Mouse (Mus musculus) spleen, embryonic (tissue): Measurements from ENCODE around the gene Dpy30.
"Not testable (repeated sequence)": the region's sequence is repeated elsewhere in the genome, so short reads cannot be mapped to it uniquely, and the experiment has no call there.

ENCODE experiments used
- CTCF ChIA-PET: fragments of 350-600 bp; sonication (Branson Sonifier 250); formaldehyde crosslinking; loops from one replicate; lab custom pipeline; 2022; lab: Charles Lee

The Dpy30 gene

GRCm38 (mm10) chr17:74323844-74324243 is at the start of gene Dpy30:
Dpy30 (minus strand) TSS chr17:74323944.
- CTCF ChIA-PET = no interaction called here

- CTCF ChIA-PET = no interaction called here
These were observed 39.8 kb upstream of the Dpy30 start for GRCm38 (mm10) chr17:74363592-74363991.

- CTCF ChIA-PET = no interaction called here
These were observed 17.4 kb upstream of the Dpy30 start for GRCm38 (mm10) chr17:74341151-74341550.

GRCm38 (mm10) chr17:74338937-74339804 is 15.4 kb upstream of the Dpy30 start, which contains the start of gene Spast:
Spast (plus strand) TSS chr17:74338987.
- CTCF ChIA-PET = no interaction called here

GRCm38 (mm10) chr17:74338225-74338931 is 14.6 kb upstream of the Dpy30 start:
- CTCF ChIA-PET = interaction anchor here (0.5 to 0.7 kb wide), 4 partner anchors 60 to 189 kb away, joined by 3 to 6 read pairs (median 4); partner anchors contain the start of genes Birc6 and Nlrc4

- CTCF ChIA-PET = no interaction called here
These were observed 7.4 kb upstream of the Dpy30 start for GRCm38 (mm10) chr17:74331049-74331676.

- CTCF ChIA-PET = not testable (repeated sequence)
These were observed 4.4 kb upstream of the Dpy30 start for GRCm38 (mm10) chr17:74328146-74328545.

- CTCF ChIA-PET = not testable (repeated sequence)
These were observed 3.5 kb upstream of the Dpy30 start for GRCm38 (mm10) chr17:74327195-74327594.

GRCm38 (mm10) chr17:74322400-74323054 is 1.2 kb downstream of the Dpy30 start:
- CTCF ChIA-PET = no interaction called here

- CTCF ChIA-PET = interaction anchor here (0.6 kb wide), 1 partner anchor 1148 kb away, joined by 3 read pairs; no protein-coding TSS in a partner anchor
These were observed 5.0 kb downstream of the Dpy30 start for GRCm38 (mm10) chr17:74318721-74319120.

GRCm38 (mm10) chr17:74316309-74316863 is 7.4 kb downstream of the Dpy30 start:
- CTCF ChIA-PET = no interaction called here

- CTCF ChIA-PET = no interaction called here
These were observed 8.1 kb downstream of the Dpy30 start for GRCm38 (mm10) chr17:74315445-74316308.

- CTCF ChIA-PET = no interaction called here
These were observed 17.7 kb downstream of the Dpy30 start for GRCm38 (mm10) chr17:74306021-74306420.

GRCm38 (mm10) chr17:74305616-74306015 is 18.1 kb downstream of the Dpy30 start:
- CTCF ChIA-PET = no interaction called here

- CTCF ChIA-PET = no interaction called here
These were observed 19.7 kb downstream of the Dpy30 start for GRCm38 (mm10) chr17:74304060-74304459.

- CTCF ChIA-PET = interaction anchor here (0.5 kb wide), 1 partner anchor 1401 kb away, joined by 5 read pairs; no protein-coding TSS in a partner anchor
These were observed 23.7 kb downstream of the Dpy30 start for GRCm38 (mm10) chr17:74300089-74300488.

- CTCF ChIA-PET = interaction anchor here (0.5 kb wide), 1 partner anchor 157 kb away, joined by 3 read pairs; no protein-coding TSS in a partner anchor
These were observed 26.8 kb downstream of the Dpy30 start for GRCm38 (mm10) chr17:74296991-74297390.

GRCm38 (mm10) chr17:74296076-74296823 is 27.5 kb downstream of the Dpy30 start:
- CTCF ChIA-PET = no interaction called here
